Mouse (Mus musculus) heart, embryonic 14.5 days (tissue): ENCODE results near the gene Ccdc88c. TPM values are rescaled to one million over a fixed set of nuclear protein-coding genes. Genes with fewer than 3 reads are reported as not detected.

ENCODE experiments used
- ATAC-seq: fragments of 200-750 bp; cut with Nextera tagmentation; 2 replicates; pipeline ENCODE4 v1.8.0; 2017; ENCODE audit warnings: low read depth, moderate TSS enrichment; ENCODE audit not compliant: insufficient number of reproducible peaks, insufficient read depth, low FRiP score
- H3K27ac ChIP-seq, 2 experiments: fragments of 200-500 bp in 1 of 2; fragments of 300-500 bp in 1 of 2; sonication (generic) in 1 of 2; replicated peaks in 1 of 2; 2 replicates each; pipeline ENCODE4 v1.5.1; 2012 to 2014; ENCODE audit warnings: low read depth in 2 of 2, low read length in 2 of 2, control low read depth in 1 of 2, mild to moderate bottlenecking in 1 of 2, mixed read lengths in 1 of 2; ENCODE audit not compliant: control insufficient read depth in 1 of 2, insufficient read depth in 1 of 2
- H3K27me3 ChIP-seq: fragments of 300-500 bp; sonication (generic); 2 replicates; pipeline ENCODE4 v1.6.1; 2014; ENCODE audit warnings: mild to moderate bottlenecking, low read length, control low read depth; ENCODE audit not compliant: control insufficient read depth, insufficient read depth
- H3K36me3 ChIP-seq: fragments of 300-500 bp; sonication (generic); 2 replicates; pipeline ENCODE4 v1.6.1; 2014; ENCODE audit warnings: mild to moderate bottlenecking, control low read depth, low read length, mixed read lengths; ENCODE audit not compliant: control insufficient read depth, insufficient read depth
- H3K4me1 ChIP-seq, 2 experiments: fragments of 200-500 bp in 1 of 2; fragments of 300-500 bp in 1 of 2; sonication (generic) in 1 of 2; 2 replicates each; pipeline ENCODE4 v1.6.1; 2012 to 2014; ENCODE audit warnings: low read length in 2 of 2, control low read depth in 1 of 2, mixed read lengths in 1 of 2; ENCODE audit not compliant: control insufficient read depth in 2 of 2, insufficient read depth in 2 of 2
- H3K4me2 ChIP-seq: fragments of 300-500 bp; sonication (generic); 2 replicates; pipeline ENCODE4 v1.6.1; 2014; ENCODE audit warnings: mild to moderate bottlenecking, low read length
- H3K4me3 ChIP-seq, 2 experiments: fragments of 200-500 bp in 1 of 2; fragments of 300-500 bp in 1 of 2; sonication (generic) in 1 of 2; 2 replicates each; pipeline ENCODE4 v1.5.1; 2012 to 2014; ENCODE audit warnings: low read length in 2 of 2, mild to moderate bottlenecking in 2 of 2, control low read depth in 1 of 2, low read depth in 1 of 2, moderate library complexity in 1 of 2; ENCODE audit not compliant: control insufficient read depth in 1 of 2, insufficient read depth in 1 of 2
- H3K9ac ChIP-seq: fragments of 300-500 bp; sonication (generic); 2 replicates; pipeline ENCODE4 v1.6.1; 2014; ENCODE audit warnings: mild to moderate bottlenecking, low read length
- H3K9me3 ChIP-seq: fragments of 300-500 bp; sonication (generic); 2 replicates; pipeline ENCODE4 v1.6.1; 2016; ENCODE audit warnings: low read length, control low read depth; ENCODE audit not compliant: control insufficient read depth
- WGBS: fragments of 180-500 bp; shearing (Covaris S2); extraction: QIAGEN DNeasy Blood & Tissue Kit; methylation state at CpG from one replicate; pipeline ENCODE4 v1.1.7; 2014; 5-methylcytosine and 5-hydroxymethylcytosine counted together
- polyA plus RNA-seq: library from polyadenylated mRNA; unstranded; fragments of >200 nt; fragmentation: Nextera tagmentation; extraction: Ambion mirVana; gene quantifications from 2 replicates; pipeline ENCODE4 v1.2.1, GENCODE M21; 2014

The Ccdc88c gene
- polyA plus RNA-seq, 1 experiment from 2014 or later, result 2.7 TPM

DNA sequence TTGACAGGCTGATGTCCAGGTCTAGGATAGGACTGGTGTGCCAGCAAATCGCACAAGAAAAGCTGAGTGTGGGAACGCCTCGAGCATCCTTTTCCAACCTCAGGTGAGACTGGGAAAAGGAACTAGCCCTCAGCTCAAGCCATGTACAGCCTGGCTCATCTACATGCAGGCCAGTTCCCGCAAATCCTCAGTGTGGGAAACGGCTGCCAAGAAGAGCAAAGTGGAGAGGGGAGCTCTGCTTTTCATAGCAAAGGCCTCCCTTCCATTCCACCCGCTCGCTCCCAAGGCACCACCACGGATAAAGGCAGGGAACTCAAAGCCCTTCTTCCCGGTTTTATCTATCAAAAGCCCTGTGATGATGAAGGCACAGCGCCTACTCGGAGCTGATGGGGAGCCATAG is 5.7 kb downstream of the Ccdc88c start:
- 83% methylated on average over 11 of the region's 11 CpGs for WGBS
- Histone ChIP-seq H3K36me3 (no peaks in the 10 kb centered on the region), H3K27me3 (peaks cover 32% of the 10 kb centered on the region), H3K27ac (no peak overlapping the region), H3K9ac (no peak overlapping the region), H3K4me3 (no peak overlapping the region), H3K9me3 (no peaks in the 10 kb centered on the region), H3K4me1 (peaks cover 5 to 14% of the 10 kb centered on the region in 2 experiments; a peak in 3 of 4 replicates), H3K4me2 (no peak overlapping the region)
- no peak for ATAC-seq

- WGBS, result 86% methylated on average over 8 of the region's 8 CpGs
- no peak for ATAC-seq
- Histone ChIP-seq H3K27me3 (peaks cover 25% of the 10 kb centered on the region), H3K9me3 (no peaks in the 10 kb centered on the region), H3K4me1 (peaks cover 8 to 10% of the 10 kb centered on the region in 2 experiments; a peak in 3 of 4 replicates), H3K4me2 (no peak overlapping the region), H3K9ac (no peak overlapping the region), H3K36me3 (no peaks in the 10 kb centered on the region), H3K27ac (no peak overlapping the region), H3K4me3 (no peak overlapping the region)
These were observed 6.5 kb downstream of the Ccdc88c start for GRCm38 (mm10) chr12:101022353-101022752.

- Histone ChIP-seq H3K36me3 (no peaks in the 10 kb centered on the region), H3K9ac (no peak overlapping the region), H3K27me3 (peaks cover 30% of the 10 kb centered on the region), H3K4me2 (no peak overlapping the region), H3K4me3 (no peak overlapping the region), H3K9me3 (no peaks in the 10 kb centered on the region), H3K4me1 (peaks cover 8 to 10% of the 10 kb centered on the region in 2 experiments; a peak in 3 of 4 replicates), H3K27ac (no peak overlapping the region)
- 79% methylated on average over 9 of the region's 9 CpGs for WGBS
- ATAC-seq, result no peak
These were observed 7.2 kb downstream of the Ccdc88c start for GRCm38 (mm10) chr12:101021484-101022226.

- H3K4me1 ChIP-seq, result peaks cover 8 to 15% of the 10 kb centered on the region in 2 experiments; a peak in 3 of 4 replicates
- no peak overlapping the region for H3K27ac ChIP-seq
- H3K36me3 ChIP-seq, result no peaks in the 10 kb centered on the region
- H3K9ac ChIP-seq, result no peak overlapping the region
- no peak for ATAC-seq
- peaks cover 22% of the 10 kb centered on the region for H3K27me3 ChIP-seq
- no peaks in the 10 kb centered on the region for H3K9me3 ChIP-seq
- WGBS, result 84% methylated on average over 15 of the region's 15 CpGs
- no peak overlapping the region for H3K4me3 ChIP-seq
- H3K4me2 ChIP-seq, result no peak overlapping the region
These were observed 8.4 kb downstream of the Ccdc88c start for GRCm38 (mm10) chr12:101020210-101021015.

DNA sequence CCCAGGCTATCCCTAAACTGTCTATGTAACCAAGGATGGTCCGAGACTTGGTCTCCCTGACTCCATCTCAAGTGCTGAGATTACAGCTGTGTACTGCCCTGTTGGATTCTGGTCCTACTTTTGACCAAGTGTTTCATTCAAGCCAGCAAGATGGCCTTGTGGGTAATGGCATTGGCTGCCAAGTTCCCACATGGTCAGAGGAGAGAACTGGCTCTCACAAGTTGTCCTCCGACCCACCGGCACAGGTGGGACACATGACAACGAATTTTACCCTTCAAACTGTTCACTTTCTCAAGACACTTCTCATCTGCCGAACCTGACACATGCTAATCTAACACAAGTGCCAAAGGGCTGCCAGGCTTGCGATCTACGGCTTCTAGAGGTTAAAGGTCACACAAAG is 9.4 kb downstream of the Ccdc88c start:
- Histone ChIP-seq H3K4me2 (no peak overlapping the region), H3K27ac (no peak overlapping the region), H3K9ac (no peak overlapping the region), H3K27me3 (peaks cover 18% of the 10 kb centered on the region), H3K9me3 (no peaks in the 10 kb centered on the region), H3K4me1 (peaks cover 8 to 15% of the 10 kb centered on the region in 2 experiments; a peak in 3 of 4 replicates), H3K36me3 (no peaks in the 10 kb centered on the region), H3K4me3 (no peak overlapping the region)
- WGBS, result 88% methylated on average over 7 of the region's 7 CpGs
- ATAC-seq, result no peak

DNA sequence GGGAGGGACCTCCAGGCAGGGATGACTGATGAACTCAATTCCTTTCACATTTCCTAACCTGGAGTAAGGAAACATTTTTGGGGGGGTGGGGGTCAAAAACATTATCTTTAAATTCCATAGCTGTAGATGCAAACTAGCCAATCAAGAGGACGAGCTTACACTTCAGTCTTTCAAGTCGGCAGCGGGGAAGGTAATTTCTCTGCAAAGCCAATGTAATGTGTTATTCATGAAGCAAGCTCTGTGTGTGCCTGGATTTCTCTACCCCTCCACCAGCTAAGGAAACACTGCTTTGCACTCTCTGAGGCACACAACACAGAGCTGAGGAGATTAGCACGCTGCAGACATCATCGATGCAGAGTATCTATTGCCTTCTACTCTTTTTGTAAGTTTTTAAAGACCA is 9.8 kb downstream of the Ccdc88c start:
- peaks cover 8 to 15% of the 10 kb centered on the region in 2 experiments; a peak in 3 of 4 replicates for H3K4me1 ChIP-seq
- no peak overlapping the region for H3K9ac ChIP-seq
- peaks cover 14% of the 10 kb centered on the region for H3K27me3 ChIP-seq
- no peak overlapping the region for H3K27ac ChIP-seq
- no peaks in the 10 kb centered on the region for H3K36me3 ChIP-seq
- WGBS, result 90% methylated on average over 5 of the region's 5 CpGs
- no peaks in the 10 kb centered on the region for H3K9me3 ChIP-seq
- H3K4me2 ChIP-seq, result no peak overlapping the region
- H3K4me3 ChIP-seq, result no peak overlapping the region
- no peak for ATAC-seq

GRCm38 (mm10) chr12:101017971-101018371 is 10.9 kb downstream of the Ccdc88c start:
- H3K4me3 ChIP-seq, result no peak overlapping the region
- H3K4me1 ChIP-seq, result peaks cover 8 to 15% of the 10 kb centered on the region in 2 experiments; a peak in 3 of 4 replicates
- peak; percentile 51 for ATAC-seq
- H3K9me3 ChIP-seq, result no peaks in the 10 kb centered on the region
- H3K27ac ChIP-seq, result 0 out of 4 replicates have a peak overlapping the region, but pooled peaks have one; percentile 7 to 24
- no peaks in the 10 kb centered on the region for H3K36me3 ChIP-seq
- H3K4me2 ChIP-seq, result peak overlapping the region; percentile 46
- H3K27me3 ChIP-seq, result peaks cover 12% of the 10 kb centered on the region
- 0 out of 2 replicates have a peak overlapping the region, but pooled peaks have one; percentile 32 for H3K9ac ChIP-seq
- WGBS, result 19% methylated on average over 6 of the region's 6 CpGs
